Mouse (Mus musculus): ENCODE measurements around the gene Ago4. TPM values are rescaled to one million over a fixed set of nuclear protein-coding genes. Genes with fewer than 3 reads are reported as not detected.

The Ago4 gene
- polyA plus RNA-seq (2014; fragmentation: Nextera tagmentation; extraction: Ambion mirVana), result 1.1 and 1.3 TPM in 2 replicates

DNA sequence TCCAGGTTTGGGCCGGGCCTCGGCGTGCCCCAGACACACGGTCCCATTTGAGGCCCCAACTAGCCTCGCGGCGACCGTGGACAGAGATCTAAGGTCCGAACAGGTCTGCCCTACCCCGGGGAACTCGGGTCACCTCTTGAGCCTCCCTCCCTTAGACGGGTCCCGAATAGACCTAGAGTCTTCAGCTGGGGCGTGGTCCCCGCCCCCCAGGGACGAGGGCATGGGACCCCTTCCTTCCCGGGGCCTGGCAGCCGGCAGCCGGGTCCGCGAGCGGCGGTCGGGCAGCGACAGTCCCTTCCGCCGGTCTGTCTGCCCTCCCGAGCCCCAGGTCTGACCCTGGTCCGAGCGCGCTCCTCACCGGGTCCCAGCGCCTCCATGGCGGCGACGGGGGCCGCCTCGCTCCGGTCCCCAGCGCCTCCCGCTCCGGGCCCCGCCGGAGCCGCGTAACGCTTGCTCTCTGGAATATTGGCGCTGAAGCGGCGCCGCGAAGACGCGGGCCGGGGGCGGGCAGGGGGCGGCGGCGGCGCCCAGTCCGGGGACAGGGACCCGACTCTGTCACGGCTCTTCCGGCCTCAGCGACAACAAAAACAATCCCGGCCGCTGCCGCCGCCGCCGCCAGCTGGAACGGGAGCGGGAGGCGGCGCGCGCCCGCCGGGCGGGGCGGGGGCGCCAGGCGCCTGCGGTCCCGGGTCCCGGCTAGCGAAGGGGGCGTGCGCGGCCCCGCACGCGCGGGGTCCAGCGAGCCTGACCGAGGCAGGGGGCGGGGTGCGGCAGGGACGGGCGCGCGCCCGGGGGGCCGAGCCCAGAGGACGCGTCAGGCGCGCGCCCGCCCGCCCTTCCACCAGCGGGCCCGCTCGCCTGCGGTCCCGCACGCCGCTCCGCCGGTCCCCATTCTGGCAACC is at the start of gene Ago4:
TSS of gene Ago4 (minus strand) at position 646 of the 902 bp plus-strand sequence.
- peaks cover 4% of the 10 kb centered on the region; the same call in 1 of the 2 replicates for H3K4me1 ChIP-seq (ENCODE audit: control insufficient read depth, insufficient read depth, low read length)
- ATAC-seq (replicated peaks; ENCODE audit: insufficient number of reproducible peaks, low FRiP score, low TSS enrichment), result peak; percentile 82
- H3K36me3 ChIP-seq (ENCODE audit: control insufficient read depth, insufficient read depth, low read length), result no peaks in the 10 kb centered on the region
- H3K4me3 ChIP-seq (ENCODE audit: low read depth, low read length), result peak within 1 kb of the TSS; percentile 81
- H3K4me2 ChIP-seq, result peak within 1 kb of the TSS; percentile 93
- WGBS (ENCODE audit: insufficient replicate concordance), result under 1% methylated on average over 93 of the region's 120 CpGs
- H3K9me3 ChIP-seq (replicated peaks; ENCODE audit: control insufficient read depth, low read length), result no peaks in the 10 kb centered on the region
- peak within 1 kb of the TSS; percentile 82 for H3K9ac ChIP-seq (ENCODE audit: low read depth, low read length)
- peaks cover 6% of the 10 kb centered on the region; the same call in 1 of the 2 replicates for H3K27me3 ChIP-seq (ENCODE audit: control insufficient read depth, insufficient read depth, low read length)
- H3K27ac ChIP-seq (ENCODE audit: low read depth, low read length), result no peak within 1 kb of the TSS

DNA sequence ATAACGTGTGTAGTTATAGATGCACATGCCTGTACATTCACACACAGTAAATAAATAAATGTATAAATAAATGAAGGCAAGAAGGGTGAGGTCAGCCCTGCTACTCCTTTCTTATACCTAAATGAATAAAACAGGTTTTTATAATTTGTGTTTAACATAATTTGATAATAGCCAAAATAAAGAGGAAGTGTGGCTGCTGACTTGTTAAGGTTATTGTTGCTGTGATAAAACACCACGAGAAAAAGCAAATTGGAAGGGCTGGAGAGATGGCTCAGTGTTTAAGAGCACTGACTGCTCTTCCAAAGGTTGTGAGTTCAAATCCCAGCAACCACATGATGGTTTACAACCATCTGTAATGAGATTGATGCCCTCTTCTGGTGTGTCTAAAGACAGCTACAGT is 45.8 kb upstream of the Ago4 start:
- H3K9ac ChIP-seq (ENCODE audit: low read depth, low read length), result no peak overlapping the region
- no peaks in the 10 kb centered on the region for H3K27me3 ChIP-seq (ENCODE audit: control insufficient read depth, insufficient read depth, low read length)
- peaks cover 45% of the 10 kb centered on the region for H3K36me3 ChIP-seq (ENCODE audit: control insufficient read depth, insufficient read depth, low read length)
- WGBS (ENCODE audit: insufficient replicate concordance), result 83% methylated on average over 2 of the region's 2 CpGs
- H3K4me1 ChIP-seq (ENCODE audit: control insufficient read depth, insufficient read depth, low read length), result no peaks in the 10 kb centered on the region
- H3K9me3 ChIP-seq (replicated peaks; ENCODE audit: control insufficient read depth, low read length), result no peaks in the 10 kb centered on the region
- no peak overlapping the region for H3K27ac ChIP-seq (ENCODE audit: low read depth, low read length)
- no peak for ATAC-seq (replicated peaks; ENCODE audit: insufficient number of reproducible peaks, low FRiP score, low TSS enrichment)
- no peak overlapping the region for H3K4me3 ChIP-seq (ENCODE audit: low read depth, low read length)
- H3K4me2 ChIP-seq, result no peak overlapping the region

DNA sequence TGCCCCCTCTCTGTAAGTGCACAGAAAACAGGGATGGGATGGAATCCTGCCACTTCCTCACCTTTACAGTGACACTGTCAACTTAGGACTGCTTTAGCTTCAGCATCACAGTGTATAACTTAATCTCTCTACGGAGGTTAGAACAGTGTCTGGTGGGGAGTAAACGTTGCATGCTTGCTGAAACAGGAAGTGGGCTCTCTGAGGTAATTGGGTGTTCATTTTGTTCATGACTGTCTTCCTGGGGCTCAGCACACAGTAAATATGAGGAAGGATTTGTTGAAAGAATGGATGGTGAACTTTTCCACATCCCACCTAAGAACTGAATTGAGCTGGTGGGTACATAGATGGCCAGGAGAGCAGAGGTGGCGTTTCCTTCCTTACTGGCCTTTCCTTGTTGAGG is 44.6 kb upstream of the Ago4 start:
- H3K4me1 ChIP-seq (ENCODE audit: control insufficient read depth, insufficient read depth, low read length), result no peaks in the 10 kb centered on the region
- WGBS (ENCODE audit: insufficient replicate concordance), result 83% methylated on average over 3 of the region's 3 CpGs
- H3K4me3 ChIP-seq (ENCODE audit: low read depth, low read length), result no peak overlapping the region
- H3K27ac ChIP-seq (ENCODE audit: low read depth, low read length), result no peak overlapping the region
- peaks cover 55% of the 10 kb centered on the region for H3K36me3 ChIP-seq (ENCODE audit: control insufficient read depth, insufficient read depth, low read length)
- no peak overlapping the region for H3K4me2 ChIP-seq
- no peak overlapping the region for H3K9ac ChIP-seq (ENCODE audit: low read depth, low read length)
- H3K27me3 ChIP-seq (ENCODE audit: control insufficient read depth, insufficient read depth, low read length), result no peaks in the 10 kb centered on the region
- no peaks in the 10 kb centered on the region for H3K9me3 ChIP-seq (replicated peaks; ENCODE audit: control insufficient read depth, low read length)
- no peak for ATAC-seq (replicated peaks; ENCODE audit: insufficient number of reproducible peaks, low FRiP score, low TSS enrichment)

DNA sequence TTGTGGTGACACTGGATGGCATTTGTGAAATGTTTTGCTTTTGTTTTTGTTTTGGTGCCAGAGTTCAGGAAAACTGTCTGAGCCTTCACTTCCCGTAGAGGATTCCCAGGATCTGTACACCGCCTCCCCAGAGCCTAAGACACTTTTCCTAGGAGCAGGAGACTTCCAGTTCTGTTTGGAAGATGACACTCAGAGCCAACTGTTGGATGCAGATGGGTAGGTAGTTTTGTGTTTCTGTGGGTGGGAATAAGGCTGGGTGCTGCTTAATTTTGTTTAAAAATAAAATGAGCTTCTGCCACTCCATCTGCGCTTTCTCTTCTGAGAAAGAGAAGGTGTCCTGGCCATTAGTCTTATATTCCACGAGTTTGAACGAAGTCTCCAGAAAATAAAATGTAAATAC is 43.0 kb upstream of the Ago4 start:
- no peaks in the 10 kb centered on the region for H3K4me1 ChIP-seq (ENCODE audit: control insufficient read depth, insufficient read depth, low read length)
- H3K9ac ChIP-seq (ENCODE audit: low read depth, low read length), result no peak overlapping the region
- WGBS (ENCODE audit: insufficient replicate concordance), result 95% methylated on average over 5 of the region's 5 CpGs
- no peak overlapping the region for H3K4me2 ChIP-seq
- H3K36me3 ChIP-seq (ENCODE audit: control insufficient read depth, insufficient read depth, low read length), result peaks cover 63% of the 10 kb centered on the region
- no peak overlapping the region for H3K27ac ChIP-seq (ENCODE audit: low read depth, low read length)
- H3K9me3 ChIP-seq (replicated peaks; ENCODE audit: control insufficient read depth, low read length), result no peaks in the 10 kb centered on the region
- H3K4me3 ChIP-seq (ENCODE audit: low read depth, low read length), result no peak overlapping the region
- no peaks in the 10 kb centered on the region for H3K27me3 ChIP-seq (ENCODE audit: control insufficient read depth, insufficient read depth, low read length)
- no peak for ATAC-seq (replicated peaks; ENCODE audit: insufficient number of reproducible peaks, low FRiP score, low TSS enrichment)

DNA sequence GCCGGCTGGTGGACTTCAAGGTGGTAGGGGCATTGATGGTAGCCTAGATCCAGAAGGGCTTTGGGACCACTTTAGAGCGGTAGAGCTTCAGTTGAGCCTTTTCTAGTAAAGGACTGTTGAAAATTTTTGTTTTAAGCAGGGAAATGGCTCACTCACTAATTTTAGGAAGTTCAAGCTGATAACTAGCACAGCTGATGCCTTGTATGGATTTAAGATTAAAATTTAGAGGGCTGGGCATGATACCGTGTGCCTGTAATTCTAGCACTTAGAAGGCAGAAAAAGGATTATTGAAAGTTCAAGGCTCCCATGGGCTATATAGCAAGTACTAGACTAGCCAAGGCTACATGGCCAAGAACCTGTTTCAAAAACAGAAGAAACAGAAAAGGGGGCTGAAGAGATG is 36.5 kb upstream of the Ago4 start:
- no peak for ATAC-seq (replicated peaks; ENCODE audit: insufficient number of reproducible peaks, low FRiP score, low TSS enrichment)
- no peaks in the 10 kb centered on the region for H3K27me3 ChIP-seq (ENCODE audit: control insufficient read depth, insufficient read depth, low read length)
- no peak overlapping the region for H3K4me2 ChIP-seq
- no peaks in the 10 kb centered on the region for H3K9me3 ChIP-seq (replicated peaks; ENCODE audit: control insufficient read depth, low read length)
- H3K36me3 ChIP-seq (ENCODE audit: control insufficient read depth, insufficient read depth, low read length), result peaks cover 44% of the 10 kb centered on the region
- H3K9ac ChIP-seq (ENCODE audit: low read depth, low read length), result no peak overlapping the region
- H3K4me1 ChIP-seq (ENCODE audit: control insufficient read depth, insufficient read depth, low read length), result no peaks in the 10 kb centered on the region
- no peak overlapping the region for H3K27ac ChIP-seq (ENCODE audit: low read depth, low read length)
- WGBS (ENCODE audit: insufficient replicate concordance), result 89% methylated on average over 3 of the region's 3 CpGs
- H3K4me3 ChIP-seq (ENCODE audit: low read depth, low read length), result no peak overlapping the region

DNA sequence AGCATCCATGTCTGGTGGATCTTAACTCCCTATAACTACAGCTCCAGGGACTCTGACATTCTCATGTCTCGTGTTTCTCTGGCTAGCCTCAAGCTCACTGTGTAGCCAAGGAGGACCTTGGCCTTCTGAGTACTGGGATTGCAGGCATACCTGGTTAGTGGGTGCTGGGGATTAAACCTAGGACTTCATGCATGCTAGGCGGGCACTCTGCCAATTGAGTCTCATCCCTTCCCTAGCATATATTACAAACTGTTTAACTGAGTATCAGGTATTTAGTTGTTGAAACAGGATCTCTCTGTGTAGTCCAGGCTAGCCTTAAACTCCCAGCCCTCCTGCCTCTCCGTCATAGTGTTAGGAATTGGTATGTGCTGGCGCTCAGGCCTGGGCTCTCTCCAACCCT is 34.0 kb upstream of the Ago4 start:
- no peaks in the 10 kb centered on the region for H3K9me3 ChIP-seq (replicated peaks; ENCODE audit: control insufficient read depth, low read length)
- WGBS (ENCODE audit: insufficient replicate concordance), result 94% methylated on average over 4 of the region's 4 CpGs
- ATAC-seq (replicated peaks; ENCODE audit: insufficient number of reproducible peaks, low FRiP score, low TSS enrichment), result no peak
- no peak overlapping the region for H3K27ac ChIP-seq (ENCODE audit: low read depth, low read length)
- H3K36me3 ChIP-seq (ENCODE audit: control insufficient read depth, insufficient read depth, low read length), result peaks cover 26% of the 10 kb centered on the region
- H3K4me3 ChIP-seq (ENCODE audit: low read depth, low read length), result no peak overlapping the region
- no peaks in the 10 kb centered on the region for H3K27me3 ChIP-seq (ENCODE audit: control insufficient read depth, insufficient read depth, low read length)
- no peak overlapping the region for H3K4me2 ChIP-seq
- no peak overlapping the region for H3K9ac ChIP-seq (ENCODE audit: low read depth, low read length)
- H3K4me1 ChIP-seq (ENCODE audit: control insufficient read depth, insufficient read depth, low read length), result no peaks in the 10 kb centered on the region

DNA sequence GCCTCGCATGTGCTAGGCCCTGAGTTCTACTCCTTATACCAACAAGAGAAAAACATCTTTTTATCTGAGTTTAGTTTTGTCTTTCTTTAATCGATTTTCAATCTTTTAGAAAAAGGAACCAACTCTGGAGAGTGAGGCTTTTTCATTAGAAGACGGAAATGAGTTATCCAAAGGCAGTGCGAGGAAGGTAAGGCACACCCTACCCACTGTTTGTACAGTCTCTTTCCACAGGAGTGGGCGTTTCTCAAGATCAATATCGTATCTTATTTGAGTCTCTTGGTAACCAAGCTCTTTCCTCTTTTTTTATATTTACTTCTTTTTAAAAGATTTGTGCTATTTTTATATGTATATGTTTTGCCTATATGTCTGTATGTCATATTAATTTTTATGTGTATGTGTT is 30.5 kb upstream of the Ago4 start:
- Histone ChIP-seq H3K4me3 (ENCODE audit: low read depth, low read length) (no peak overlapping the region), H3K9me3 (replicated peaks; ENCODE audit: control insufficient read depth, low read length) (no peaks in the 10 kb centered on the region), H3K27me3 (ENCODE audit: control insufficient read depth, insufficient read depth, low read length) (no peaks in the 10 kb centered on the region), H3K36me3 (ENCODE audit: control insufficient read depth, insufficient read depth, low read length) (peaks cover 24% of the 10 kb centered on the region), H3K4me2 (no peak overlapping the region), H3K27ac (ENCODE audit: low read depth, low read length) (no peak overlapping the region), H3K4me1 (ENCODE audit: control insufficient read depth, insufficient read depth, low read length) (no peaks in the 10 kb centered on the region), H3K9ac (ENCODE audit: low read depth, low read length) (no peak overlapping the region)
- no peak for ATAC-seq (replicated peaks; ENCODE audit: insufficient number of reproducible peaks, low FRiP score, low TSS enrichment)
- 91% methylated on average over 6 of the region's 6 CpGs for WGBS (ENCODE audit: insufficient replicate concordance)

DNA sequence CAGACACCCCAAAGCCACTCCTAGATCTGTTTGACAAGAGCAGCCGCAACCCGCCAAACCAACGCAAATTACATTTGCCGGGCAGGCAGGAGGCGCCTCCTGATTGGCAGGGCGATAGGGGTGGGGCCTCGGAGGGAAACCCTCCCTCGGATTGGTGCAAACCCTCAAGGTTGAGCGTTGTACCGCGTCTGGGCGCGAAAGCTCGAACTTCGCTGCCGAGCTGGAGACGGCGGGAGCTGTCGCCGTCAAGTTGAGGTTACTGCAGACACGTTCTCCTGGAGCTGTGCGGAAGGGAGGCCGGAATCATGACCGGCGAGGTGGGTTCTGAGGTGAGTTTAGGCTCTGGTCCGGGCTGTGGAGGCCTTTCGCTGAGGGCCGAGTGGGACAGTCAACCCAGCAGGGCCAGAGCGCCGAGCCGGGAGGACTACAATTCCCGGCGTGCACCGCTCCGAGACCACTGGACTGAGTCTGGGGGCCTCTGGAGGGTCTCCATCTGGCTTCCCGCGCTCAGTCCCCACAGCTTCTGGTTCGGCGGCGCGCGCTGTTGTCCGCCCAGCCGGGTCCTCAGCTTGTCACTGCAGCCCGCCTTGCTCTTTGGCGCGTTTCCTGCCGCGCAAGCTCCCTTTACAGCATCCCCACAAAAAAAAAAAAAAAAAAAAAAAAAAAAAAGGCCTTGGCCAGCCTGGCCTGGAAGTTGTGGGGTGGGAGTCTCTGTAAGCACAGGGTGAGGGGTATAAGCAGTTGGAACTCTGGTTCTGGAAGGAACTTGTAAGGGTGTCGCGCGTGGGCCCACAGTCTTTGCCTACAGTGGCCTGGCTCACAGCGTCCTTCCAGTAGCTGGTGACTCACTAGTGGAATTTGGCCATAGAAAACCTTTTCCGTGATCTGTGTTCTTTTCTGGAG is 23.8 kb upstream of the Ago4 start, which contains the start of gene Clspn:
TSS of gene Clspn (plus strand) at position 127 of the 903 bp plus-strand sequence.
- Histone ChIP-seq H3K9me3 (replicated peaks; ENCODE audit: control insufficient read depth, low read length) (no peaks in the 10 kb centered on the region), H3K36me3 (ENCODE audit: control insufficient read depth, insufficient read depth, low read length) (peaks cover 8% of the 10 kb centered on the region), H3K27ac (ENCODE audit: low read depth, low read length) (peak within 1 kb of the TSS; percentile 57; the same call in 1 of the 2 replicates), H3K27me3 (ENCODE audit: control insufficient read depth, insufficient read depth, low read length) (no peaks in the 10 kb centered on the region), H3K9ac (ENCODE audit: low read depth, low read length) (peak within 1 kb of the TSS; percentile 82), H3K4me1 (ENCODE audit: control insufficient read depth, insufficient read depth, low read length) (0 out of 2 replicates have a peak, but pooled peaks cover 3% of the 10 kb centered on the region), H3K4me3 (ENCODE audit: low read depth, low read length) (peak within 1 kb of the TSS; percentile 80), H3K4me2 (peak within 1 kb of the TSS; percentile 64)
- ATAC-seq (replicated peaks; ENCODE audit: insufficient number of reproducible peaks, low FRiP score, low TSS enrichment), result peak; percentile 94
- under 1% methylated on average over 54 of the region's 54 CpGs for WGBS (ENCODE audit: insufficient replicate concordance)
